Mouse (Mus musculus): Measurements from ENCODE around the gene Nfatc4.

Gene Nfatc4

DNA sequence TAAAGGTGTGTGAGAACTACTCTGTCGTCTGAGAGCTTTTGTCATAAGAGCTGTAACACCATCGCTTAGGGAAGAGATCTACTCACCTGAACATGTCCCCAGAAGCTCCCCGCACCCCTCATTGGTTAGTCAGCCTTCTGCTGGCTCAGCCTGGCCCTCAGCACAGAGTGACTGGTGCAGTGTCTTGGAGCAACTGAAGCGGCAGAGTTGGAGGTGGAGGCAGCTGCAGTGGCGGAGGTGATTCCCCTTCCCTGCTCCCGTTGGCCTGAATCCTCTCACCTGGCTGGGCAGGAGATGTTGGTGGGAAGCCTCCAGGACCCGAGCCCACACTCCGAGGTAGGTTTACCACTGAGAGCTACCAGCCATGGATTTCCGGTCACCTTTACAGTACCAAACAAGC lies 2.4 kb upstream of the Nfatc4 start:
- DNase-seq (ENCODE audit: low spot score in 2 of 2) = peak; percentile 9 to 47

GRCm38 (mm10) chr14:55822435-55822990 lies 431 bp upstream of the Nfatc4 start:
- DNase-seq (ENCODE audit: low spot score in 2 of 2) = peak; percentile 67 to 85

- DNase-seq (ENCODE audit: low spot score in 2 of 2) = peak; percentile 12 to 52
These were observed 1.1 kb downstream of the Nfatc4 start for GRCm38 (mm10) chr14:55824001-55824480.

DNA sequence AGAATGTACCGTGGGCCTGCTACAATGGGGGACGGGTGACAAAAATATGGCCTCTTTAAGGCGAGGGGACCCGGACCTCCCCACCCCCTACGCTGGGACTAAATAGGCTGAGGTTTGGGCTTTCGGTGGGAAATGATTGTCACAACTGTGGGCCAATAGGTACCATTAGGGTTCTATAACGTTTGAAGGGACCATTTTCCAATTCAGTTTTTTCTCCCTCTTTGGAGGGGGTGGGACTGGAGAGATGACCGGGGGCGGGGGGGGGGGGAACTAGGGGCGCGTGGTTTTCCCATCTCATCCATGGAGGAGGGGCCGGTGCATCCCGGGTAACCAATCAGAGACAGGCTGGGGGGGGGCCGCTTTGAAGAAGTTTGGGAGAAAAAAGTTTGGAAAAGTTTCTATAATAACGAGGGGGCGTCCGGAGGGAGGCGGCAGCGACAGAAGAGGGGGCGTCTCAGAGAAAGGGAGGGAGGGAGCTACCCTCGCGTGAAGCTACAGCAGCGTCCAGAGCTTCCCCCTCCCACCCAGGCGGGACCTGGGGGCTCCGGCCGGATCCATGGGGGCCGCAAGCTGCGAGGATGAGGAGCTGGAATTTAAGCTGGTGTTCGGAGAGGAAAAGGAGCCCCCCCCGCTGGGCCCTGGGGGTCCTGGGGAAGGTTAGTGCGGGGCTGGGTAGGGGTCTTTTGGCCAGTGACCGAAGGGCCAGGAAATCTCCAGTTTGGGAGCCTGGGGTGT lies 1.7 kb downstream of the Nfatc4 start:
- peak in 1 of 2 experiments; percentile 12 for DNase-seq (ENCODE audit: low spot score in 2 of 2)

- DNase-seq (ENCODE audit: low spot score in 2 of 2) = peak; percentile 12 to 58
These were observed 2.5 kb downstream of the Nfatc4 start for GRCm38 (mm10) chr14:55825216-55826051.

GRCm38 (mm10) chr14:55826142-55826541 lies 3.2 kb downstream of the Nfatc4 start:
- peak; percentile 11 to 61 for DNase-seq (ENCODE audit: low spot score in 2 of 2)

GRCm38 (mm10) chr14:55826551-55827340 lies 3.8 kb downstream of the Nfatc4 start:
- DNase-seq (ENCODE audit: low spot score in 2 of 2) = peak; percentile 12 to 63

- no peak for DNase-seq (ENCODE audit: low spot score in 2 of 2)
These were observed 5.8 kb downstream of the Nfatc4 start for GRCm38 (mm10) chr14:55828716-55829263.

DNA sequence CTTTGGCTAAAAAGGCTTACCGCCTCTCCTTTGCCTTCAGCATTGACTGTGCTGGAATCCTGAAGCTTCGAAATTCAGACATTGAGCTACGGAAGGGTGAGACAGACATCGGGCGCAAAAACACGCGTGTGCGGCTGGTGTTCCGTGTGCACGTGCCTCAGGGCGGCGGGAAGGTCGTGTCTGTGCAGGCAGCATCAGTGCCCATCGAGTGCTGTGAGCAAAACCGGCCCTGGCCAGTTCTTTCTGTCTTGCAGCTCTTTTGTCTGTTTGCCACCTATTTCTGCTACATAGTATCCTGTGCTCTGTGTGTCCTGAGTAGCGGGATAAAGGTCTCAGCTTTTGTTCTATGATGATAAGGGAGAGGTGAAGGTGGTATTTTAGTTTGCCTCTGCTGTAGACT lies 6.9 kb downstream of the Nfatc4 start:
- peak in 1 of 2 experiments; percentile 50 for DNase-seq (ENCODE audit: low spot score in 2 of 2)

DNA sequence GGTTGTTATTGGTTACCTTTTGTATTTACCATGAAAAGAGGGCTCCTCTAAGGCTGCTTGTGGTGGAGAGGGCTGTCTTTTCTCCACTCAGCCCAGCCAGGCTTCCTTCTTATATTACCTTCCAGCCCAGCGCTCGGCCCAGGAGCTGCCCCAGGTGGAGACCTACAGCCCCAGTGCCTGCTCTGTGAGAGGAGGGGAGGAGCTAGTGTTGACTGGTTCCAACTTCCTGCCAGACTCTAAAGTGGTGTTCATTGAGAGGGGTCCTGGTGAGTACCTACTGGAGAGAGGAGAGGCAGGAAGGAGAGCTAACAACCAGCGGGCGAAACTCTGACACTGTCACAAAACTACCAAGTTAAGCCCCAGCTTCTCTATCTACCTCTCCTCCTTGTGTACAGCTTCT lies 7.4 kb downstream of the Nfatc4 start:
- peak in 1 of 2 experiments; percentile 49 for DNase-seq (ENCODE audit: low spot score in 2 of 2)

GRCm38 (mm10) chr14:55833126-55833525 lies 10.2 kb downstream of the Nfatc4 start:
- DNase-seq (ENCODE audit: low spot score in 2 of 2) = no peak

DNA sequence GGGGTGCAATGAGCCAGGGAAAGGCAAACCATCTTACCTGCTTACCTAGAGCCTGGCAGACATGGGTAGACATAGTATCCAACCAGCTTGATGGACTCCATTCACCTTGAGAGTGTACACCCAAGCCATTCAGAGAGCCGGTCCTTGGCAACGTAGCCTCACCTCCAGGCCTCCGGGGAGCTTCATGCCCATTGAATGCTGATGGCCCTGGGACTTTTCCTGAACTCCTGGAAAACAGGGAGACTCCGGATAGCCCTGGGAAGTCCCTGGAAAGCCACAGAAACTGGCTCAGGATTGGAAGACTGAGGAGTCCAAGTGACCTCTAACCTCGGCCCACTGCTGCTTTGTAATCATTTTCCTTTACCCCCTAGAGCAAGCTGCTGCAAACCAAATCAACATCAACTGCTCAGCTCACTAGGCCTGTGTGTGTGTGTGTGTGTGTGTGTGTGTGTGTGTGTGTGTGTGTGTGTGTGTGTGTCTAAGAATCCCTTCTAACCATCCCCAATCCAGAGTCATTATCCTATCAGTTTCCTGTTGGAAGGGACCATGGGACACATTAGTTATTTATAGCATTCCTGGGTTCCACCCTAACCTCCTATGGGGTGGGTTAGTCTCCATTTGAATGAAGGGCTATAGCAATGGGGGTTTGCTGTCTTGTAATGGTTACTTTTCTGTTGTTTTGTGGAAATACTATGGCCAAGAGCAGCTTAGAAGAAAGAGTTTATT lies 12.0 kb downstream of the Nfatc4 start:
- no peak for DNase-seq (ENCODE audit: low spot score in 2 of 2)

GRCm38 (mm10) chr14:55838312-55838711 lies 15.4 kb downstream of the Nfatc4 start:
- DNase-seq (ENCODE audit: low spot score in 2 of 2) = no peak

DNA sequence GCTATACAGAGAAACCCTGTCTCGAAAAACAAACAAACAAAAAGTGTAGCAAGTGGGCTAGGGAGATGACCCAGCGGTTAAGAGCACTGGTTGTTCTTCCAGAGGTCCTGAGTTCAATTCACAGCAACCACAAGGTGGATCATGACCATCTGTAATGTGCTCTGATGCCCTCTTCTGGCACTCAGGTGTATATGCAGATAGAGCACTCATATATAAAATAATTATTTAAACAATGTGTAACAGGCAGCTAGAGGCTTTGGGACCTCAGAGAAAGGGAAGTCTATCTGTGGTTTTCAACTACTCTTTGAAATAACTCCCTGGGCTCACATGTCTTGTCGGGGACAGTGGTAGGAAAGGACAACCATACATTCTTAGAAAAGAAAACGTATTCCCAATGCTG lies 15.8 kb downstream of the Nfatc4 start:
- no peak for DNase-seq (ENCODE audit: low spot score in 2 of 2)

- DNase-seq (ENCODE audit: low spot score in 2 of 2) = no peak
These were observed 18.0 kb downstream of the Nfatc4 start for GRCm38 (mm10) chr14:55840853-55841366.

- no peak for DNase-seq (ENCODE audit: low spot score in 2 of 2)
These were observed 19.9 kb downstream of the Nfatc4 start for GRCm38 (mm10) chr14:55842794-55843193.

DNA sequence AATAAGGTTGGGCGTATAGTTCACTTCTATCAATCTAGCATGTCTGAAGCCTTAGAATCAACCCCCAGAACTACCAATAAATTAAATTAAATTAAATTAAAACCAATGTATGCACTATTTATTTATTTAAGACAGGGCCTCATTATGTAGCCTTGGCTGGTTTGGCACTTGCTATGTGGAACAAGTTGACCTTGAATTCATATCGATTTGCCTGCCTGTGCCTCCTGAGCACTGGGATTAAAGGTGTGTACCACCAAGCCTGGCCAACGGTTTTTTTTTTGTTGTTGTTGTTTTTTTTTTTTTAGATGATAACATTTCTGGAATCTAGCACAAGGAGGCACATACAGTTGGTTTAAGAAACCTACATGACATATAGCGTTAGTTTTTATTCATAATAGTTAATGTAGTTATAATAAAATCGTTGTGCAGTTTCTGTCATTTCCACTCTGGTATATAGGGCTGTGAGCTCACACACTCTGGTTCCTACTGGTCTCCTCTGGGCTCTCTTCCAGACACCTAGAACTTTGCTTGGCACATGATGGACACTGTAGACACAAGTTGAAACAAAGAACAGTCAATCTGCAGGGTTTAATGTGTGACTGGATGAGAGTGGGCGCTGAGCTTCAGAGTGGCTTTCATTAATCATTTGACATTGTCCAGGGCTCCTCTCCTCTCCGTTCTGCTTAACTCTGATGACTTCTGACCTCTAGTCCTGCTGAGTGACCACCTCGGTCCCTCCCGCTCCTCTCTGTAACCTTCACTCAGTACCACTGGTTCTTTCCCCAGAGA lies 22.8 kb downstream of the Nfatc4 start:
- DNase-seq (ENCODE audit: low spot score in 2 of 2) = no peak

DNA sequence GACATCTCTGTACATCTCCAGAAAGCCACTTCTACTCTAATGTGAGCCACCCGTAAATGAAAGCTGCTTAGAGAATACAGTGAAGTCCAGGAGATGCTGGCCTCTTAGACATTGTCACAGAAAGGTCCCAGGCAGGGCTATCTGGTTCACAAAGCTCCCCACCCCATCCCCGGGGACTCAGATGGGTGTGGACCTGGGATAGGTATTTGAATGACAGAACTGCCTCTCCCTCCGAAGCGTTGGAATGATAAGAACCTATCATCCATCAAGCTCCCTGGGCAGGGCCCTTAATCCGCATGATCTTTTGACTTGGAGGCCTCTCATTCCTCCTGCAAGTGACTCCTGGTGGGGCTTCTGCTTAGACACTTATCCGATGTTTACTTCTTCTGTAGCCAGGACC lies 27.9 kb downstream of the Nfatc4 start:
- DNase-seq (ENCODE audit: low spot score in 2 of 2) = no peak

Measured in spleen, postnatal 4 days (tissue).